Mouse (Mus musculus): ENCODE data around the gene Ccdc87. TPM values are rescaled to one million over a fixed set of nuclear protein-coding genes. Genes with fewer than 3 reads are reported as not detected.
"Not testable (repeated sequence)": the region's sequence is repeated elsewhere in the genome, so short reads cannot be mapped to it uniquely, and the experiment has no call there.

The Ccdc87 gene
- not detected in 2 replicates for total RNA-seq (2017)

GRCm38 (mm10) chr19:4839149-4839548 is at the start of gene Ccdc87, which contains the start of gene Ccs:
TSS of gene Ccdc87 (plus strand) at chr19:4839366.
TSS of gene Ccs (minus strand) at chr19:4839332.
- peak; percentile 94 for ATAC-seq (replicated peaks; ENCODE audit: low read depth, poor library complexity, severe bottlenecking)

GRCm38 (mm10) chr19:4793281-4793830 is 45.8 kb upstream of the Ccdc87 start:
- peak; percentile 14; the same call in 1 of the 2 replicates for ATAC-seq (replicated peaks; ENCODE audit: low read depth, poor library complexity, severe bottlenecking)

GRCm38 (mm10) chr19:4793831-4794422 is 45.2 kb upstream of the Ccdc87 start, which contains the start of gene Rbm4:
TSS of gene Rbm4 (minus strand) at chr19:4793901.
- peak; percentile 98 for ATAC-seq (replicated peaks; ENCODE audit: low read depth, poor library complexity, severe bottlenecking)

- no peak for ATAC-seq (replicated peaks; ENCODE audit: low read depth, poor library complexity, severe bottlenecking)
Observed at GRCm38 (mm10) chr19:4795929-4796328, 43.2 kb upstream of the Ccdc87 start.

- ATAC-seq (replicated peaks; ENCODE audit: low read depth, poor library complexity, severe bottlenecking), result no peak
Observed at GRCm38 (mm10) chr19:4797846-4798245, 41.3 kb upstream of the Ccdc87 start.

- ATAC-seq (replicated peaks; ENCODE audit: low read depth, poor library complexity, severe bottlenecking), result no peak
Observed at GRCm38 (mm10) chr19:4799083-4799482, 40.1 kb upstream of the Ccdc87 start.

- ATAC-seq (replicated peaks; ENCODE audit: low read depth, poor library complexity, severe bottlenecking), result no peak
Observed at GRCm38 (mm10) chr19:4802691-4803091, 36.5 kb upstream of the Ccdc87 start.

GRCm38 (mm10) chr19:4803283-4803682 is 35.9 kb upstream of the Ccdc87 start:
- ATAC-seq (replicated peaks; ENCODE audit: low read depth, poor library complexity, severe bottlenecking), result no peak

GRCm38 (mm10) chr19:4810309-4810708 is 28.9 kb upstream of the Ccdc87 start:
- no peak for ATAC-seq (replicated peaks; ENCODE audit: low read depth, poor library complexity, severe bottlenecking)

- no peak for ATAC-seq (replicated peaks; ENCODE audit: low read depth, poor library complexity, severe bottlenecking)
Observed at GRCm38 (mm10) chr19:4810746-4811062, 28.5 kb upstream of the Ccdc87 start.

GRCm38 (mm10) chr19:4811063-4811908 is 27.9 kb upstream of the Ccdc87 start, which contains the start of the genes Gm21992 and Rbm14:
TSS of gene Gm21992 (minus strand) at chr19:4811612.
TSS of gene Rbm14 (minus strand) at chr19:4811634.
- peak; percentile 94 for ATAC-seq (replicated peaks; ENCODE audit: low read depth, poor library complexity, severe bottlenecking)

- ATAC-seq (replicated peaks; ENCODE audit: low read depth, poor library complexity, severe bottlenecking), result no peak
Observed at GRCm38 (mm10) chr19:4811909-4812242, 27.3 kb upstream of the Ccdc87 start.

GRCm38 (mm10) chr19:4812334-4812949 is 26.7 kb upstream of the Ccdc87 start:
- not testable (repeated sequence) for ATAC-seq (replicated peaks; ENCODE audit: low read depth, poor library complexity, severe bottlenecking)

GRCm38 (mm10) chr19:4813015-4813414 is 26.2 kb upstream of the Ccdc87 start:
- ATAC-seq (replicated peaks; ENCODE audit: low read depth, poor library complexity, severe bottlenecking), result no peak

GRCm38 (mm10) chr19:4817182-4817835 is 21.9 kb upstream of the Ccdc87 start:
- ATAC-seq (replicated peaks; ENCODE audit: low read depth, poor library complexity, severe bottlenecking), result no peak

- ATAC-seq (replicated peaks; ENCODE audit: low read depth, poor library complexity, severe bottlenecking), result no peak
Observed at GRCm38 (mm10) chr19:4820678-4821303, 18.4 kb upstream of the Ccdc87 start.

- ATAC-seq (replicated peaks; ENCODE audit: low read depth, poor library complexity, severe bottlenecking), result no peak
Observed at GRCm38 (mm10) chr19:4828444-4829114, 10.6 kb upstream of the Ccdc87 start.

- no peak for ATAC-seq (replicated peaks; ENCODE audit: low read depth, poor library complexity, severe bottlenecking)
Observed at GRCm38 (mm10) chr19:4829156-4829555, 10.0 kb upstream of the Ccdc87 start.

- no peak for ATAC-seq (replicated peaks; ENCODE audit: low read depth, poor library complexity, severe bottlenecking)
Observed at GRCm38 (mm10) chr19:4833977-4834376, 5.2 kb upstream of the Ccdc87 start.
